Mouse (Mus musculus) urinary bladder, postnatal 10 days (tissue): Measurements from ENCODE around the gene Ttll2.
"Not testable (repeated sequence)": the region's sequence is repeated elsewhere in the genome, so short reads cannot be mapped to it uniquely, and the experiment has no call there.

Experiments used
- DNase-seq: peaks from one replicate; pipeline ENCODE4 v3.0.0; 2022; ENCODE audit warnings: low spot score

Gene Ttll2

DNA sequence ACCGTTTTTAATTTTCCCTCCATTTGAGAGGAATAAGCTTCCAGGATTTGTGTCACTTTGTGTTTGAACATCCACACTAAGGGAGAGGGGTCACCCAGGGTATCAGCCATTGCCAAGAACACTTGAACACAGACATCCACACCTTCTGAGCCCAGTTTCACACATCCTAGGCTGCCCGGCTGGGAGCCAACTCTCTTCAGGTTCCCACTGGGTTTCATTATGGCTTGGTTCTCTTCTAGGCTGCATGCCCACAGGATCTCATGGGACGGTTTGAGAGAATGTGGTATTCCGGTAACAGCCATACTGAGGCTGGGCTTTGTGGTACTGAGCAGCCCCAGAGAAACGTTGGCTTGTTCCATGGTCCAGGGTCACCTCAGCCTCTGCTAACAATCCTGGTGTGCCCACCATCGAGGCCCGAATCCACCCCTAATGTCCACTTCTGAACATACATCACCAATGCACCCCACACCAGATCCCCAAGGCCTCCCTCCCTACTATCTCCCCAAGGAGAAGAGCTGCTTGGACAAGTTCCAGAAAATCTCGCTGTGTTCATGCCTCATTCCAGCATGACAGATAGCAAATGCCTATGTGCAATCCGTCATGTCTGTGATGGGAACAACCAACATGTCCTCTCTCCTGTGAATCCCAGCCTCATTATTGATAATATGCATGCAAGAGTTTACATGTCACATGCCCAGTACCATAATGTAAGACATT, 8.4 kb upstream of the Ttll2 start:
- DNase-seq: not testable (repeated sequence)

- not testable (repeated sequence) for DNase-seq
Observed at GRCm38 (mm10) chr17:7359806-7360205, 7.3 kb upstream of the Ttll2 start.

- not testable (repeated sequence) for DNase-seq
Observed at GRCm38 (mm10) chr17:7348765-7349164, 3.7 kb downstream of the Ttll2 start.

GRCm38 (mm10) chr17:7337381-7337780, 15.1 kb downstream of the Ttll2 start:
- DNase-seq: not testable (repeated sequence)

DNA sequence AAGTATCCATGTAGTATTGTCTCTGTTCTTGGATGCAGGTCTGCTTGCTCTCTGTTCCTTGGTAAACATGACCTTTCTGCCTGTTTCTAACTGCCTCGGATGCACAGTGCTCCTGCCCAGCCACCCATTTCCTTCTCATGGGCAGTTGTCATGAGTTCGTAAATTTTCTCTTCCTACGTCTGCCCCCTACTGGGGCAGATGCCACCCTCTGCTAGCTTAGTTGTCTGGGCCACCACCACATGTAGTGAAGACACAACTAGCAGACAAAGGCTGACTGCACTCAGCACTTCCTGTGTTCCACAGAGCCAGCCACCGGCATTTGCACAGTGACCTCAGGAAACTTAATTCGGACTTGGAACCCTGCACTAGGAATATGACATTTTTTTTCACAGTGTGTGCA, 19.8 kb downstream of the Ttll2 start:
- DNase-seq: not testable (repeated sequence)

GRCm38 (mm10) chr17:7326415-7326814, 26.1 kb downstream of the Ttll2 start:
- not testable (repeated sequence) for DNase-seq

GRCm38 (mm10) chr17:7324346-7324745, 28.1 kb downstream of the Ttll2 start, which contains the start of gene Tcp10a:
Gene Tcp10a, plus strand, starts transcription at chr17:7324646.
- not testable (repeated sequence) for DNase-seq

- not testable (repeated sequence) for DNase-seq
Observed at GRCm38 (mm10) chr17:7319789-7320188, 32.7 kb downstream of the Ttll2 start.

DNA sequence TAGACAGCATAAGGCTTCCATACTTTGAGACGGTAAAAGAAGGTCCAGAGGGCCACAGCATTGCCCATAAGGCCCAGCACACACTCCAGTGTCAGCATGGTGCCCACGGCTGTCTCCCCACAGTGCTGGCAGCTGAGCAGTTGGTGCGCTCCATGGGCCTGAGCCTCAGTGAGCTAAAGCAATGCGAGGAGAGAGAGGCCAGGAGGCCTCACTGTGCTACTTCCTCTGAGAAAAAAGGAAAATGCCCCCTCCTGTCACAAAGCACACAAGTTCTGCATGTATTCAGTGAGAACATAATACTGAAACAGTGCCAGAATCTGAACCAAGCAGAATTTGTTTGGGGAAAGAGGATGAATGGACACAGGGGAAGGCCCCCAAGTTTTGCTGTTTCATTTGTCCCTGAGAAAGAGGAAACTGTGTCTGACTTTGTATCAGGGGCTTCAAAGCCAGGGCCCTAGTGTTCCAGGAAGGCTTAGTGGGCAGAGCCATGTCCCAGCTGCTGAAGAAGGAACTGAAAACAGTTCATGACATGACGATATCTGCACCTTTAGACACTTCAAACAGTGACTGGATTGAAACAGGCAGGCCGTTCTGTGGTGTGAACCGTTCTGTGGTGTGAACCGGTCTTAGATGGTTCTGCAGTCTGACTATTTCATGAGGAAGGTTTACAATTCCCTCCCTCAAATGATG, 36.7 kb downstream of the Ttll2 start:
- DNase-seq: not testable (repeated sequence)

DNA sequence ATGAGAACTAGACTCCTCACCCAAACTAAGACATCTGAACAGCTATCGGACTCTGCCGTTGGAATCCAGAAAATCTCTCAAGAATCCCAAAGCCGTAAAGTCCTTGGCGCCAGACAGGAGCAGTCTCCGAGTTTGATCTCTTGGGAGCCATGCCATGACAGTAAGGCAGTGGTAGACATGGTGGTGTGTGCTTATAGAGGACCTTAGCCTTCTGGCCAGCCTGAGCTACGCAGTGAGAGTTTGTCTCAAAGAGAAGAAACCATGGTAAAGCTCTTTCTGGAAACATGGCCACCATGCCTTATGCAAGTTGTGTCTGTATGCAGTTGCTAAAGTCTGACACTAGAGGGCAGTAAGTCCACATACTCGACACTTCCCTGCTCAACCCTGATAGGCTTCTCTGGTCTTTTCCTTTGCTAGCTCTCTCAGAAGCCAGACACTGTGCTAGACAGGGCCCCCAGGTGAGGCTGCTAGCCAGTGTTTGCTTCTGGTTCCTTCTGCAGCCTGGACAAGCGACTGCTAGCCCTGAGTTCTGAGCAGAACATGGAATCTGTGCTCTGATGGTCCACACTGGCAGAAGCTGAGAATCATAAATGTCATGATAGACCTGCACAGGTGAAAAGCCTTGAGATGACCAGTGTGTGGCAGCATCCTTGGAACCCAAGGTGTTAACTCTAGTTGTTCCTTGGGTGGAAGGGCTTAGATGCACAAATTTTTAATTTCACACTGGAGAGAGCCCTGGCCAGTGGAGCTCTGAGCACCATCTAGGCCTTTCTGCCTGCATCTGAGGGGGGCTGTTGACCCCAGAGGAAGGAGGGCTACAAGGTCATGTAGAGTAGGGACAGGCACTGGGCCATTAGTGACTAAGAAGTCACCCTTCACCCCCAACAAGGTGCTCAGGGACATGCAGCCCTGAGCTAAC, 46.0 kb downstream of the Ttll2 start:
- DNase-seq: not testable (repeated sequence)
